In genomic region chrX:60892801-60893681, GRCm38 (mm10) we compare ENCODE assay signal across 8 mouse cellular contexts. TPM values are rescaled to one million over a fixed set of nuclear protein-coding genes. Genes with fewer than 3 reads are reported as not detected.
DNase-seq lines count a peak whose midpoint lies in the region; ATAC-seq and TF ChIP-seq lines count a peak whose summit lies in the region.

TSS of gene Sox3 (minus strand) at chrX:60893430.

- WGBS in kidney, postnatal 0 days: 32% methylated on average over 90 of the region's 92 CpGs
- 21% methylated on average over 92 of the region's 92 CpGs for WGBS in hindbrain, embryonic 10.5 days
- WGBS in midbrain, embryonic 12.5 days: 13% methylated on average over 87 of the region's 92 CpGs

- H3K4me3 ChIP-seq in kidney, postnatal 0 days (replicated peaks; ENCODE audit: low read depth, low read length): peak within 1 kb of the TSS; percentile 34
- peak within 1 kb of the TSS; percentile 42; the same call in 1 of the 2 replicates for H3K4me3 ChIP-seq in brown adipose tissue, adult 24 weeks (ENCODE audit: insufficient read depth, low read depth, low read length)
- H3K4me3 ChIP-seq in hindbrain, embryonic 10.5 days: peak within 1 kb of the TSS; percentile 66
- peak within 1 kb of the TSS; percentile 65 for H3K4me3 ChIP-seq in midbrain, embryonic 12.5 days

- H3K36me3 ChIP-seq in kidney, postnatal 0 days (ENCODE audit: insufficient read depth, low read length): no peaks in the 10 kb centered on the region
- H3K36me3 ChIP-seq in hindbrain, embryonic 10.5 days: peaks cover 5% of the 10 kb centered on the region; the same call in 1 of the 2 replicates
- H3K36me3 ChIP-seq in midbrain, embryonic 12.5 days: no peaks in the 10 kb centered on the region

- H3K27ac ChIP-seq in kidney, postnatal 0 days: no peak within 1 kb of the TSS
- H3K27ac ChIP-seq in brown adipose tissue, adult 24 weeks (replicated peaks; ENCODE audit: low read depth, low read length): no peak within 1 kb of the TSS
- peak within 1 kb of the TSS; percentile 90 for H3K27ac ChIP-seq in hindbrain, embryonic 10.5 days
- H3K27ac ChIP-seq in midbrain, embryonic 12.5 days (replicated peaks): peak within 1 kb of the TSS; percentile 91

- H3K9me3 ChIP-seq in kidney, postnatal 0 days (replicated peaks; ENCODE audit: low read length): no peaks in the 10 kb centered on the region
- peaks cover 5% of the 10 kb centered on the region; the same call in 1 of the 2 replicates for H3K9me3 ChIP-seq in hindbrain, embryonic 10.5 days
- H3K9me3 ChIP-seq in midbrain, embryonic 12.5 days: no peaks in the 10 kb centered on the region

- H3K4me1 ChIP-seq in kidney, postnatal 0 days (replicated peaks; ENCODE audit: insufficient read depth, low read length): no peaks in the 10 kb centered on the region
- no peaks in the 10 kb centered on the region; the same call in 1 of the 2 replicates for H3K4me1 ChIP-seq in brown adipose tissue, adult 24 weeks (ENCODE audit: control insufficient read depth, insufficient read depth, insufficient read length, low read length)
- peaks cover 33% of the 10 kb centered on the region for H3K4me1 ChIP-seq in hindbrain, embryonic 10.5 days (replicated peaks)
- H3K4me1 ChIP-seq in midbrain, embryonic 12.5 days: peaks cover 12% of the 10 kb centered on the region; the same call in 1 of the 2 replicates

- peaks cover 24% of the 10 kb centered on the region for H3K27me3 ChIP-seq in kidney, postnatal 0 days (ENCODE audit: insufficient read depth, low read length)
- peaks cover 52% of the 10 kb centered on the region for H3K27me3 ChIP-seq in hindbrain, embryonic 10.5 days (ENCODE audit: insufficient read depth, poor library complexity, severe bottlenecking)
- peaks cover 12% of the 10 kb centered on the region for H3K27me3 ChIP-seq in midbrain, embryonic 12.5 days

- peak within 1 kb of the TSS; percentile 63 for H3K4me2 ChIP-seq in kidney, postnatal 0 days (ENCODE audit: low read length)
- H3K4me2 ChIP-seq in midbrain, embryonic 12.5 days (replicated peaks): peak within 1 kb of the TSS; percentile 60

- DNase-seq in kidney, postnatal 0 days (ENCODE audit: low spot score): no peak
- DNase-seq in kidney, adult 18-20 months: no peak
- peak; percentile 83 for DNase-seq in hindbrain, embryonic 10.5 days (ENCODE audit: low spot score)
- no peak for DNase-seq in spleen, postnatal 10 days (ENCODE audit: low spot score in 2 of 2)
- DNase-seq in cerebellum, adult 18-20 months: no peak
- no peak for DNase-seq in ovary, postnatal 14 days (ENCODE audit: low spot score)

- TF ChIP-seq CTCF in kidney, postnatal 0 days (IDR thresholded peaks at IDR 0.05; ENCODE audit: low read depth): no peak

- ATAC-seq in kidney, postnatal 0 days (replicated peaks; ENCODE audit: low FRiP score, low read depth): no peak
- peak; percentile 77 for ATAC-seq in midbrain, embryonic 12.5 days (ENCODE audit: low FRiP score, low read depth)

- H3K9ac ChIP-seq in kidney, postnatal 0 days (ENCODE audit: low read depth, low read length): no peak within 1 kb of the TSS
- H3K9ac ChIP-seq in midbrain, embryonic 12.5 days (replicated peaks): peak within 1 kb of the TSS; percentile 73

RNA-seq across cellular contexts. Expression of gene Sox3, which starts in this region (rescaled TPM):
- polyA plus RNA-seq in kidney, postnatal 0 days (2015; fragmentation: Nextera tagmentation; extraction: Ambion mirVana): not detected in 2 replicates
- polyA plus RNA-seq in brown adipose tissue, adult 24 weeks (2012; ENCODE audit: insufficient read depth, insufficient read length, missing spikeins): not detected in 2 replicates
- 4.1 and 4.3 TPM in 2 replicates for polyA plus RNA-seq in hindbrain, embryonic 10.5 days (2016; fragmentation: Nextera tagmentation; extraction: Ambion mirVana)
- polyA plus RNA-seq in midbrain, embryonic 12.5 days (2016; fragmentation: Nextera tagmentation; extraction: Ambion mirVana): 6.1 and 6.5 TPM in 2 replicates

Comparison
In these comparisons a context has a peak if more than half of its experiments do, and no peak if none do; other contexts are left out.
1. H3K27ac ChIP-seq: peak in hindbrain, embryonic 10.5 days (single experiment) and midbrain, embryonic 12.5 days (single experiment); none in kidney, postnatal 0 days (single experiment) and brown adipose tissue, adult 24 weeks (single experiment).
2. Peak in every context shown above with its lines, with median percentiles within 50 percentile points of each other: H3K4me3 ChIP-seq.